Mouse (Mus musculus): Measurements from ENCODE around the gene Nepn.

DNA sequence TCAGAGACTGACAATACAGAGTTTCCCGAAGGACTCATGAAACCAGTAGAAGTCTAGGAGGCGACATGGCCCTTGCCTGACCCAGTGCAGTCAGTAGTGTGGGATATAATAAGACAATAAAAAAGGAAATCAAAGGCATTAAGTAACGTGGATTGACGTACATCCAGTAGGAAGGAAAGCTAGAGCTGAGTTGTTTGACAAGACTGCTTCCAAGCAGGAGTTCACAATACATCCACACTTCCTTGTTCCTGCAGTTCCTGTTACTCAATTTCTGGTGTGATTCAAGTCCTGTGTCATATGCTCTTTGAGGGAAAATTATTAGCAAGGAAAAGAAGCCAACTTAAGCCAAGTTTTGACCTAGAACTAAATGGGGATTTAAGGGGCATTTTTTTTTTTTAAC lies 30.6 kb downstream of the Nepn start:
- TF ChIP-seq CTCF (IDR thresholded peaks at IDR 0.05; ENCODE audit: borderline replicate concordance, extremely low read depth, insufficient read depth, insufficient read length) (no peak), POLR2A (IDR thresholded peaks at IDR 0.05; ENCODE audit: borderline replicate concordance, extremely low read depth, insufficient read depth, insufficient read length, poor library complexity, severe bottlenecking) (no peak)
